Mouse (Mus musculus) heart, postnatal 0 days (tissue): ENCODE measurements around the gene Sbk1.

Source experiments
- CTCF ChIP-seq: IDR thresholded peaks from 2 replicates; pipeline ENCODE4 v1.5.1; 2016; ENCODE audit warnings: antibody characterized with exemption, control low read depth, low read depth
- EP300 ChIP-seq: IDR thresholded peaks from 2 replicates; pipeline ENCODE4 v1.6.1; 2016; ENCODE audit warnings: antibody characterized with exemption, low read depth

DNA sequence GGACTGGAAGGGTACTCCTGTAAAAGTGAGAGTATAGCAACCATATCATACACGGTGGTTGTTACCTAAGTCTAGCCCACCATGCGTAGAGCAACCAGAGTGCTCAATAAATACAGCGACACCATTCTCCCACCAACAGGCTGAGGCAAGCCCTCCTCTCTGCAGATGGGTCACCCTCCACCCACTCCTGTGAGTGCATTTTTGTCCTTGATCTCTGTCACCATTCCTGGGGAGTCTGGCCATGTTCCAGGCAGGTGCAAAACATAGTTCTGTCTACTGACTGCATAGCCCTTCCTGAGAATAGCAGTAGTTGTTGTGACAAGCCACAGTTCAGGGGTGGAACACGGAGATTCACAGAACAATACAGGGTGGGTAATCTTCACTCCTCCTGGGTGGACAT is 12.0 kb downstream of the Sbk1 start:
- TF ChIP-seq CTCF (no peak), EP300 (no peak)
